Mouse (Mus musculus) liver, embryonic 11.5 days (tissue): Measurements from ENCODE around the gene Ctcf. TPM values are rescaled to one million over a fixed set of nuclear protein-coding genes. Genes with fewer than 3 reads are reported as not detected.

Experiments used
- ATAC-seq: fragments of 200-750 bp; cut with Nextera tagmentation; replicated peaks from 2 replicates; pipeline ENCODE4 v1.8.0; 2017; ENCODE audit warnings: moderate number of reproducible peaks, mild to moderate bottlenecking, moderate TSS enrichment, moderate library complexity; ENCODE audit not compliant: low FRiP score
- DNase-seq: peaks from one replicate; pipeline ENCODE4 v3.0.0-alpha.2; 2017; ENCODE audit warnings: low spot score
- H3K27ac ChIP-seq: fragments of 300-500 bp; sonication (generic); 2 replicates; pipeline ENCODE4 v1.5.1; 2014; ENCODE audit warnings: mild to moderate bottlenecking, low read depth, low read length, control low read depth
- H3K27me3 ChIP-seq: fragments of 300-500 bp; sonication (generic); replicated peaks from 2 replicates; pipeline ENCODE4 v1.6.1; 2014; ENCODE audit warnings: low read length, mixed read lengths; ENCODE audit not compliant: control insufficient read depth, insufficient read depth
- H3K36me3 ChIP-seq: fragments of 300-500 bp; sonication (generic); 2 replicates; pipeline ENCODE4 v1.6.1; 2014; ENCODE audit warnings: mild to moderate bottlenecking, low read length, moderate library complexity, mixed read lengths; ENCODE audit not compliant: control insufficient read depth, insufficient read depth
- H3K4me1 ChIP-seq: fragments of 300-500 bp; sonication (generic); replicated peaks from 2 replicates; pipeline ENCODE4 v1.6.1; 2014; ENCODE audit warnings: low read length, mixed read lengths; ENCODE audit not compliant: control insufficient read depth, insufficient read depth
- H3K4me2 ChIP-seq: fragments of 300-500 bp; sonication (generic); 2 replicates; pipeline ENCODE4 v1.6.1; 2014; ENCODE audit warnings: mild to moderate bottlenecking, control low read depth, moderate library complexity
- H3K4me3 ChIP-seq: fragments of 300-500 bp; sonication (generic); 2 replicates; pipeline ENCODE4 v1.5.1; 2014; ENCODE audit warnings: low read depth, low read length, control low read depth
- H3K9ac ChIP-seq: fragments of 300-500 bp; sonication (generic); 2 replicates; pipeline ENCODE4 v1.6.1; 2014; ENCODE audit warnings: low read depth, low read length, control low read depth
- H3K9me3 ChIP-seq: fragments of 300-500 bp; sonication (generic); 2 replicates; pipeline ENCODE4 v1.6.1; 2016; ENCODE audit warnings: low read length, inconsistent platforms, mixed read lengths; ENCODE audit not compliant: control insufficient read depth
- WGBS: fragments of 180-500 bp; shearing (Covaris S2); extraction: QIAGEN DNeasy Blood & Tissue Kit; methylation state at CpG from one replicate; pipeline ENCODE4 v1.1.7; 2014; 5-methylcytosine and 5-hydroxymethylcytosine counted together
- microRNA counts: library from miRNA; unstranded; fragments of <30 nt; microRNA quantifications from one replicate; lab custom pipeline; 2015
- microRNA-seq: library from miRNA; unstranded; fragments of <30 nt; microRNA quantifications from one replicate; pipeline ENCODE4, GENCODE M21; 2017; ENCODE audit warnings: borderline number of aligned reads
- polyA plus RNA-seq: library from polyadenylated mRNA; unstranded; fragments of >200 nt; fragmentation: Nextera tagmentation; extraction: Ambion mirVana; gene quantifications from 2 replicates; pipeline ENCODE4 v1.2.1, GENCODE M21; 2014

Ctcf gene
- polyA plus RNA-seq, 1 experiment from 2014 or later = 79.0 TPM

GRCm38 (mm10) chr8:105722861-105723260, 86.5 kb downstream of the Ctcf start:
- ATAC-seq (no peak), DNase-seq (no peak)
- no peak overlapping the region for H3K27ac ChIP-seq
- H3K27me3 ChIP-seq = no peaks in the 10 kb centered on the region
- H3K4me2 ChIP-seq = no peak overlapping the region
- 0 out of 2 replicates have a peak, but pooled peaks cover 4% of the 10 kb centered on the region for H3K4me1 ChIP-seq
- no peaks in the 10 kb centered on the region for H3K9me3 ChIP-seq
- no peak overlapping the region for H3K4me3 ChIP-seq
- H3K9ac ChIP-seq = no peak overlapping the region
- 84% methylated on average over 9 of the region's 9 CpGs for WGBS
- H3K36me3 ChIP-seq = no peaks in the 10 kb centered on the region

GRCm38 (mm10) chr8:105725726-105726125, 89.4 kb downstream of the Ctcf start:
- ATAC-seq (no peak), DNase-seq (no peak)
- Histone ChIP-seq H3K36me3 (no peaks in the 10 kb centered on the region), H3K27me3 (no peaks in the 10 kb centered on the region), H3K9ac (no peak overlapping the region), H3K4me2 (no peak overlapping the region), H3K4me1 (0 out of 2 replicates have a peak, but pooled peaks cover 4% of the 10 kb centered on the region), H3K4me3 (no peak overlapping the region), H3K27ac (no peak overlapping the region), H3K9me3 (no peaks in the 10 kb centered on the region)
- 73% methylated on average over 5 of the region's 5 CpGs for WGBS

- Histone ChIP-seq H3K4me1 (0 out of 2 replicates have a peak, but pooled peaks cover 9% of the 10 kb centered on the region), H3K4me2 (peak overlapping the region; percentile 6), H3K36me3 (no peaks in the 10 kb centered on the region), H3K27me3 (no peaks in the 10 kb centered on the region), H3K9me3 (no peaks in the 10 kb centered on the region), H3K9ac (no peak overlapping the region), H3K27ac (no peak overlapping the region), H3K4me3 (no peak overlapping the region)
- DNase-seq = no peak
- 61% methylated on average over 18 of the region's 18 CpGs for WGBS
- ATAC-seq = peak; percentile 71
Observed at GRCm38 (mm10) chr8:105727397-105728124, 91.2 kb downstream of the Ctcf start.

- Histone ChIP-seq H3K27ac (no peak overlapping the region), H3K4me3 (no peak overlapping the region), H3K9me3 (no peaks in the 10 kb centered on the region), H3K36me3 (no peaks in the 10 kb centered on the region), H3K4me2 (no peak overlapping the region), H3K9ac (no peak overlapping the region), H3K4me1 (0 out of 2 replicates have a peak, but pooled peaks cover 5% of the 10 kb centered on the region), H3K27me3 (no peaks in the 10 kb centered on the region)
- WGBS = 59% methylated on average over 5 of the region's 5 CpGs
- DNase-seq = no peak
- no peak for ATAC-seq
Observed at GRCm38 (mm10) chr8:105732186-105732585, 95.8 kb downstream of the Ctcf start.

MicroRNA genes within 50 kb of the gene (microRNA counts, 519-probe panel; counts per million panel counts)
- microRNA mmu-miR-1966 (lab: Ali Mortazavi, UCI) = not detected

Small RNA genes within 50 kb of the gene (microRNA-seq; reads per million reads assigned to microRNA genes)
- not detected for gene Mir1966

Other genes with a start within 250 kb of the Ctcf start
- gene Kctd19, start 223.1 kb upstream of the Ctcf start, polyA plus RNA-seq = not detected in 2 replicates
- 0.19 TPM in 1 of 2 replicates, not detected in the other for gene Lrrc36, start 223.0 kb upstream of the Ctcf start, polyA plus RNA-seq
- 3.1 and 3.2 TPM in 2 replicates for gene Tppp3, start 165.0 kb upstream of the Ctcf start, polyA plus RNA-seq
- gene Zdhhc1, start 139.7 kb upstream of the Ctcf start, polyA plus RNA-seq = 6.4 and 8.9 TPM in 2 replicates
- 13.8 and 16.4 TPM in 2 replicates for gene Hsd11b2, start 117.8 kb upstream of the Ctcf start, polyA plus RNA-seq
- 74.2 and 76.3 TPM in 2 replicates for gene Atp6v0d1, start 70.5 kb upstream of the Ctcf start, polyA plus RNA-seq
- gene Ripor1, start 31.3 kb upstream of the Ctcf start, polyA plus RNA-seq = 31.4 and 33.0 TPM in 2 replicates
- gene Agrp, start 825 bp downstream of the Ctcf start, polyA plus RNA-seq = 0.53 TPM in 1 of 2 replicates, not detected in the other
- 0.82 and 0.90 TPM in 2 replicates for gene Carmil2, start 49.7 kb downstream of the Ctcf start, polyA plus RNA-seq
- 47.5 and 47.8 TPM in 2 replicates for gene Acd, start 64.5 kb downstream of the Ctcf start, polyA plus RNA-seq
- 12.8 and 18.2 TPM in 2 replicates for gene Pard6a, start 64.6 kb downstream of the Ctcf start, polyA plus RNA-seq
- gene 4933405L10Rik, start 71.1 kb downstream of the Ctcf start, polyA plus RNA-seq = 0.26 TPM in 1 of 2 replicates, not detected in the other
- 22.3 and 23.6 TPM in 2 replicates for gene Enkd1, start 71.6 kb downstream of the Ctcf start, polyA plus RNA-seq
- gene Gfod2, start 122.1 kb downstream of the Ctcf start, polyA plus RNA-seq = 9.0 and 10.7 TPM in 2 replicates
- gene Ranbp10, start 190.8 kb downstream of the Ctcf start, polyA plus RNA-seq = 20.2 and 22.0 TPM in 2 replicates
- 0.12 TPM in 1 of 2 replicates, not detected in the other for gene Tsnaxip1, start 191.2 kb downstream of the Ctcf start, polyA plus RNA-seq
- gene Cenpt, start 216.7 kb downstream of the Ctcf start, polyA plus RNA-seq = 37.0 and 37.5 TPM in 2 replicates
- 62.0 and 66.5 TPM in 2 replicates for gene Thap11, start 218.6 kb downstream of the Ctcf start, polyA plus RNA-seq
- gene Nutf2, start 224.0 kb downstream of the Ctcf start, polyA plus RNA-seq = 304 and 312 TPM in 2 replicates
- gene Edc4, start 244.3 kb downstream of the Ctcf start, polyA plus RNA-seq = 43.7 and 47.5 TPM in 2 replicates